Mouse (Mus musculus): ENCODE results near the gene Hivep3.

GRCm38 (mm10) chr4:119859454-119859853 is 125.9 kb downstream of the Hivep3 start:
- TF ChIP-seq RCOR1 (conservative IDR thresholded peaks at IDR 0.05; ENCODE audit: low read depth, low read length) (no peak), POLR2A (IDR thresholded peaks at IDR 0.05; ENCODE audit: low read depth, low read length) (no peak), TBP (conservative IDR thresholded peaks at IDR 0.05; ENCODE audit: low read depth, low read length) (no peak), USF1 (IDR thresholded peaks at IDR 0.05; ENCODE audit: low read depth, low read length) (no peak), MAZ (IDR thresholded peaks at IDR 0.05; ENCODE audit: low read depth, low read length) (no peak), MAX (IDR thresholded peaks at IDR 0.05; ENCODE audit: low read length) (no peak), JUND (conservative IDR thresholded peaks at IDR 0.05; ENCODE audit: low read depth, low read length) (no peak), JUN (IDR thresholded peaks at IDR 0.05; ENCODE audit: insufficient read depth, low read depth, low read length) (no peak), CTCF (conservative IDR thresholded peaks at IDR 0.05 in 1 of 2, IDR thresholded peaks at IDR 0.05 in 1 of 2; ENCODE audit: low read depth in 2 of 2, low read length in 2 of 2) (no peak), ZMIZ1 (IDR thresholded peaks at IDR 0.05; ENCODE audit: low read depth, low read length) (no peak), ELF1 (IDR thresholded peaks at IDR 0.05; ENCODE audit: low read depth, low read length) (no peak), E2F4 (IDR thresholded peaks at IDR 0.05; ENCODE audit: insufficient replicate concordance, low read depth, low read length) (no peak), BHLHE40 (IDR thresholded peaks at IDR 0.05; ENCODE audit: low read depth, low read length) (no peak)
